Mouse (Mus musculus) C2C12 (cell line): ENCODE data around the gene Cacybp.

Experiments used
- CEBPB ChIP-seq: IDR thresholded peaks from one replicate; pipeline ENCODE4 v1.6.1; 2011; ENCODE audit warnings: low read depth, mild to moderate bottlenecking, control low read depth, moderate library complexity
- CTCF ChIP-seq: IDR thresholded peaks from one replicate; pipeline ENCODE4 v1.5.1; 2011; ENCODE audit not compliant: control insufficient read depth, insufficient read depth, insufficient read length
- MAX ChIP-seq: IDR thresholded peaks from one replicate; pipeline ENCODE4 v1.6.1; 2011; ENCODE audit warnings: mild to moderate bottlenecking, control low read depth

DNA sequence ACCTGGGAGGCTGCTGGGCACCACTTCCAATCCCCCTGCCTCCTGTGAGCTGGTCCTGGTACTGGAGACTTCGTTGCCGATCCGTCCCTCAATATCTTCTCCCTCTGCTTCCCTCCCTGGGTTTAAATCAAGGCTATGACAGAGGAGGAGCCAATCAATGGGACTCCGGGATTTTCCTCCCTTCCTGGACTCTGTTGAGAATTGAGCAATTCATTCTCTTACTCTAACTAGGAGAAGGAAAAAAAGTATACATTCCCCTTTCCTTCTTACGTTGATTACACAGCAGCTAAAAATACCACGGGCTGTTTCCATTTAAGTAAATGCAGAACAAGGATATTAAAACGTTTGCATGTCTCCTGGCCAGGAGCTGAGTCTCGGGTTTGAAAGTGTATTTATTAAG, 59.2 kb downstream of the Cacybp start, which contains the start of gene Tnn:
- TF ChIP-seq CEBPB (no peak), CTCF (no peak), MAX (no peak)
